Mouse (Mus musculus) retina, embryonic 14.5 days (tissue): Measurements from ENCODE around the gene Actr5.

ENCODE experiments used
- DNase-seq: peaks from one replicate; pipeline ENCODE4 v3.0.0-alpha.2; 2015; ENCODE audit warnings: low spot score

The Actr5 gene

GRCm38 (mm10) chr2:158667671-158668432 lies 43.2 kb downstream of the Actr5 start:
- peak; percentile 65 for DNase-seq

DNA sequence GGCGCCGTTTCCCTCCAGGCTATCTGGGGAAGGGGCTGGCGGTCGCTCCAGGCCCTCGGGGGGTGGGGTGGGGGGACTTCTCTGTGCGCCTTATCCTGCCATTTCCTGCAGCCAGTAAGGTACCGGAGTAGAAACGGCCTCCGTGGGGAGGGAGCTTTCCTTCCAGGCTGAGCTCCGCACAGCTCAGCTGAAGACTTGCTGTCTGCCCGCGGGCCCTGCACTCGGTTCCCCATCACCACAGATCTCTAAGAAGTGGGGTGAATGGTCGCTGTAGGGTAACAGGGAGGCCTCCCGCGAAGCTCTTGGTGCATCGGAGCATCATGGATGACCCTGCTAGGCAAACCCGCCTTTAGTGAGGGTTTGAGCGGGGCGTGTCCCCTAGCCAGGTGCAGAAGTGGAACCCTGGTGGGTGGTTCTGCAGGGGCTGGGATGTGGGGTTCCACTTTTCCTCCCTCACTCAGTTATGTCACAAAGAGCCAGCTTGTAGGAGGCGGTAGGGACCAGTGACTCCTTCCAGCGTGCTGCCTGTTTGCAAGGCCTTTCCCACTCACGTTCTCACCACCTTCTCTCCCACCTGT lies 43.8 kb downstream of the Actr5 start:
- DNase-seq: no peak

DNA sequence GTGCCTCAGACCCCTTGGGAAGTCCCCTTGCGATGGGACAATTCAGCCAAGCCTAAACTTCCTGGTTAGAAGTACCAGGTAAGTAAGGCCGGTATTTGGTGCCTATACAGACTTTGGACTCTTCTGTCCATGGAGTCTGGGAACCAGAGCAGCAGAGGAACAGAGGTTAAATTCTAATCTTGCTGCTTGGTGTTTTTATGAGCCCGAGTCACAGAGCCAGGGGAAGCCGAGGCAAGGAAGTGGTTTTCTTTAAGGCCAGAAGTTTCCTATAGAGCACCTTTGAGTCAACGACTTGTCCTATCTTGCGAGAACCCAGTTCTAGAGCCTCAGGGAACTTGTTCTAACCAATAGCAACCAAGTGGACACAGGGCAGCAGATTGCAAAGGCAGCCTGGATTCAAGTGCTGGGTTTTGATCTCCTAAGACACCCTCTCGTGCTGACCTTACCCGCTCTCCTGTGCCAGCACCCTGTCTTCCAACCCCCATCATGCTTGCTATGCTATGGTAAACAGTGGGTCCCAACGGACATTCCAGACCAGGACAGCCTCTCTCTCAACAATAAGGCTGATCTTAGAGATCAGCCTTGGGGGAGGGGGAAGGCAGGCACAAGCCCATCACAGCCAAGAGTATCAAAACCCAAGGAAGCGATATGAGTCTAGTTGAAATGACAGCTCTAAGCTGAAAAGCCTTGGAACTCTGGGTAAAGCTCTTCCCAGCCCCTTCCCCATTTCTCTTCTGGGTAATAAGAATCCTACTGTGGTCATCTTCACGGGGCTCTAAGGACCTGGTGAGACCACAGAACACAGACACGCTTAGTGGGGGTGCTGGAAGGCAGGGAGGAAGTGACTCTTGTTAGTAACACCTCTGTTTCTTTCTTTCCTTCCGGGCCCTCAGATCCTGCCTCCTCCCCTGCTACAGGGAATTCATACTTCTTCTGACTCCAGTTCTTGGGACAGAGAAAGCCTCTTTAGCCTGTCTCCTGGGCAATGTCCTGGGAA lies 44.8 kb downstream of the Actr5 start:
- no peak for DNase-seq

GRCm38 (mm10) chr2:158670571-158670970 lies 45.9 kb downstream of the Actr5 start:
- DNase-seq: no peak

DNA sequence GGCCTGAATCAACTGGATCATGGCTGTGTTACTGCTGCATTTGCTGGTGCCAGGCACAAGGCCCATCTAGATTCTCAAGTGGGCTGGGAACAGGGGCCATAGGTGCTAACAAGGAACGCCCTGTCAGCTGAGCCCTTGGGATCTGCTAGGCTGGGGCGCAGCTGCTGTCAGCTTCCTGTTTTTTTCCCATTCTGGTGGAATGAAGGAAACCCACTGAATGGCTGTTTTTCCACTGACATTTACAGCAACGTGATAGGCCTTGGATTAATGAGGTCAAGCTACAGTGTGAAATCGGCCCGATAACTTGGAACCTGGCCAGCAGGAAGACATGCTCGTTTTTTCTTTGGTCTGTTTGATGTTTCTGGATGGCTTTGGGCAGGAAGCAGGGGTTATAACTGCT lies 48.1 kb downstream of the Actr5 start:
- no peak for DNase-seq

DNA sequence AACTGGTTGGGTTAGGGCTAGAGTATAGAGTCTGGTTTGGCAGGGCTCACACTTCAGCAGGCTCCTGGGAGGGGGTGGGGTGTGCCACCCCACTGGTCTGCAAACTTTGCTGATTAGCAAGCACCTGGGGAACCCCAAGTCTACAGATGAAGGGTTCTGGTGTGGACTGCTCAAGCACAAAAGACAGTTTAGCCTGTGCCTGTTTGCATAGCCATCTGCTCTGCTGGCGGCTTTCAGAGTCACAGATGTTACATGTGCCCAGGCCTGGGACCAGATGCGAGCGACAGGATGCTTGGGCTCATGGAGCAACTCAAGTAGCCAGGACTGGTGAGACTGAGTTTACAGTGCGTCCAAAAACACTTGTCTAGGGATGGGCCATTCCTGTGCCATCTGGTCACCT lies 48.8 kb downstream of the Actr5 start:
- no peak for DNase-seq

- DNase-seq: no peak
These were observed 49.4 kb downstream of the Actr5 start for GRCm38 (mm10) chr2:158674131-158674530.

DNA sequence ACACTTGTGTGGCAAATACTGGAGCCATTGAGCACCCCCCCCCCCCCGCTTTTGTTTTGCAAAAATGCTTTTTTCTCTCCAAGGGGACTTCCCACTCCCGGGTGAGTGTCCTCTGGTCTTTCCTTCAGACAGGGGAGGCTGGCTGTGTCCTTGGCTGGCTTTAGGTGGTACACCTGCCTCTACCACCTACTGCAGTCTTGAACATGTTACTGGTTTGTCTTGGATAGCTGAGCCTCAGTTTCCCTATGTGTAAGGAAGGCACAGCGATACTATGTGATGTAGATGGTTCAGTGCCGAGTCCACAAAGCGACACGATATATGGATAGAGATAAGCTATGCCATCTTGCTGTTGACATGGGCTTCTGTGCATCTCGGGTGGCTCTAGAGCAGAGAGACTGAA lies 50.1 kb downstream of the Actr5 start:
- DNase-seq: no peak

DNA sequence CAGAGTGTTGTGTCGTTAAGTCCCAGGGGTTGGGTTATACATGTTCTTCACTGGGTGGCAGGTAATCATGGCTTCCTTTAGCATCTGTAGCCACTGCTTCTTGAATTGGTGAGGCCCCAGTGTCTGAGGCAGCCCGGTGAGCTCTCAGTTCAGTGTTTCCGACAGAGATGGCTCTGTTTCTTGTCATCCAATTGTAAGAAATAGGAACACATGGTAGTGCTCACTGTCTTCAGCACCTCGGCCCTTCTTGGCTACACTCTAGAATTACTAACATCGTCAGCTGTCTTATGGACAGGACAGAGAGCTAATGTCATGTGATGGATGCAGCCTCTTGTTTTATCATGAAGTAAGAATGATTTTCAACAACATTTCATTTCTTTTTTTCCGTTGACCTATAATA lies 50.5 kb downstream of the Actr5 start:
- no peak for DNase-seq

DNA sequence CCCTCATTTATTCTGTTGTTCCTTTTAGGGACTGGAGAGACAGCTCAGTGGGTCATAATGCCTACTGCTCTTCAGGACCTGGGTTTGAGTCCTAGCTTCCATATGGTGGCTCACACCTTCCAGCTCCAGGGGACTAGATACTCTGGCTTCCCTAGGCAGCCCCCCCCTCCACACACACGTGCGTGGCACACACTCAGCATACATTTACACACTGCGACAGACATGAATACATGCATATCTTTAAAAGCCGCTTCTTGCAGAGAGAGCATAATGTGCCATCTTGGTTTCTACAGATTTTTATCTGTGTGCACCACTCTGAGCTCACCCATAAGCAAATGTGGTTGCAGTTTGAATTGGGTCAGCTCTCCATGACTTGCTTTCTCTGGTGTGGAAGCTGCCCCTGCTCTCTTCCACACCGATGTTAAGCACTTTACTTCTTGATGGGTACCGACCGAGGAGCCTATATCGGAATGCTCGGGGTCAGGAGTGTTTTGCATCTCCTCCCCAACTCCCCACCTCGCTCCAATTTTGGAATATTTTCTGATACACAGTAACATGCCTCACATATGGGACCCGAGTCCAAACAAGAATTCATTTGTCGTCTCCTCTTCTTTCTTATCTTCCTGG lies 51.3 kb downstream of the Actr5 start:
- no peak for DNase-seq

GRCm38 (mm10) chr2:158677946-158678345 lies 53.3 kb downstream of the Actr5 start:
- DNase-seq: no peak

- no peak for DNase-seq
These were observed 54.4 kb downstream of the Actr5 start for GRCm38 (mm10) chr2:158679091-158679490.

- no peak for DNase-seq
These were observed 55.7 kb downstream of the Actr5 start for GRCm38 (mm10) chr2:158680357-158680889.

DNA sequence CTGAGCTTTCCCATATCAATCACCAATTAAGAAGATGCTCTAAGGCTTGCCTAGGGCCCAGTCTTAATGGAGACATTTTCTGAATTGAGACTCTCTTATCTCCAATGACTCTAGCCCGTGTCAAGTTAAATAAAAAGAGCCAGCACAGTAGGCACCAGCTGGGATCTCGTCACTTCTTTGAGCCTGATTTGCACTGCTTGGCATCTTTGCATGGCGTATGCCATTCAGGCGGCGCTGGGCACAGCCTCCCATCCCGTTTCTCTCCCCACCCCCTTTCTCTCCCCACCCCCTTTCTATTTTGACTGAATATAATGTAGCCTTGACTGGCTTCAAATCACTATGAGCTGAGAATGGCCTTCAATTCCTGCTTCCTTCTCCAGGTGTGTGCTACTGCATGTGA lies 57.0 kb downstream of the Actr5 start:
- no peak for DNase-seq

- DNase-seq: no peak
These were observed 57.8 kb downstream of the Actr5 start for GRCm38 (mm10) chr2:158682344-158683037.

DNA sequence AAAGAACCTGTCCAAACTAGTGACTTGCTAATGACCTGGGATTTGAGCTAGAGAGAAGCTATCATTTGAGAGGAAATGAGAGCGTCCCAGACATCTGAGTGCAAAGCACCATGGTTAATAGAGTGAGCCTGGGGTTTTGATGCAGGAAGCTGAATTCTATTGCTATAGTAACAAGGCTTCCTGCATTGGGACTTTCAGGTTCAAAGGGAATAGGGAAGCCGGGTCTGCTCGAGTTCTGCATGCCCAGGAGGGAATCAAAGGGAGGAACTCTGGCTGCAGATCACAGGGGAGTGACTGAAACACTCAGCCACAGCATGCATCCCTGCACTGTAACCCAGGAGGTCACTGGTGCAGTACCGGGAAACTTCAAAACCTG lies 58.3 kb downstream of the Actr5 start:
- no peak for DNase-seq

GRCm38 (mm10) chr2:158684247-158684843 lies 59.7 kb downstream of the Actr5 start:
- DNase-seq: no peak

GRCm38 (mm10) chr2:158684910-158685309 lies 60.2 kb downstream of the Actr5 start:
- no peak for DNase-seq

- DNase-seq: no peak
These were observed 61.7 kb downstream of the Actr5 start for GRCm38 (mm10) chr2:158686394-158686793.

DNA sequence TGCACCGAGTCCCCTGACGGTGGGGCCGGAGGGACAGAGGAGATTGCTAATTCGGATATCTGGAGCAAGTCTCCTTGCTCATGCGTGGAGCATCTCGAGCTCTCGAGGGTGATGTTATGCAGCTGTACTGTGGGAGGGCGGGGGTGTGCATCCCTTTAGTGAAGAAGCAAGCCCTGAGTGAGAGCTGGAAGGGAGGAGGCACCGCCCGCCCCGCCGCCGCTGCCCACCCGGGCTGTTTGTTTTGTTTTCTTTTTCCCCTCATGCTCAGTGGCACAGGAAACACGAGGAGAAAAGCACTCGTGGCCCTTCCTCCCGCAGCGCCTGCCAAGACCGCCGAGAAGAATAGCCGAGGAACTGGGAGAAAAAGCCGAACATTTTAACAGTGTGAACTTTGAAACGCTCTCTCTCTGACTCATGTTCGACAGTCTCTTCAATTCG lies 63.1 kb downstream of the Actr5 start:
- DNase-seq: no peak
